Comparison of ENCODE assay signal across 16 mouse cellular contexts in genomic region chr17:79029226-79029625, GRCm38 (mm10).
"Had no signal": no experiment of that assay in that cellular context is flagged by ENCODE, and none has a peak within 500 bp of the region (broad histone marks: within the 10 kb centered on the region; RNA-seq: fewer than 3 reads in every experiment).

No protein-coding gene starts in this region.

- ATAC-seq: lung, postnatal 0 days had no signal

- H3K9ac ChIP-seq: lung, embryonic 15.5 days; midbrain, embryonic 12.5 days; neural tube, embryonic 12.5 days; stomach, embryonic 15.5 days had no signal

- H3K27ac ChIP-seq: lung, embryonic 15.5 days; macrophage; midbrain, embryonic 12.5 days; neural tube, embryonic 12.5 days; stomach, embryonic 15.5 days; stomach, postnatal 0 days had no signal

- H3K4me1 ChIP-seq: lung, embryonic 15.5 days; midbrain, embryonic 12.5 days; neural tube, embryonic 12.5 days; stomach, embryonic 15.5 days had no signal

- DNase-seq: lung, adult 2 months; lung, postnatal 14 days; lung, postnatal 36 days; midbrain, embryonic 14.5 days; right cerebral cortex, postnatal 14 days; thymus, adult 2 months; thymus, postnatal 25 days; thymus, postnatal 4 days had no signal

- H3K36me3 ChIP-seq: lung, embryonic 15.5 days; midbrain, embryonic 12.5 days; neural tube, embryonic 12.5 days; stomach, embryonic 15.5 days had no signal

- H3K9me3 ChIP-seq: lung, embryonic 15.5 days; midbrain, embryonic 12.5 days; neural tube, embryonic 12.5 days; stomach, embryonic 15.5 days had no signal

- H3K4me3 ChIP-seq: lung, embryonic 15.5 days; megakaryocyte, embryonic 14.5 days; midbrain, embryonic 12.5 days; neural tube, embryonic 12.5 days; stomach, embryonic 15.5 days had no signal

- H3K4me2 ChIP-seq: lung, embryonic 15.5 days; midbrain, embryonic 12.5 days; neural tube, embryonic 12.5 days; stomach, embryonic 15.5 days had no signal

- H3K27me3 ChIP-seq: lung, embryonic 15.5 days; megakaryocyte, embryonic 14.5 days; midbrain, embryonic 12.5 days; neural tube, embryonic 12.5 days; stomach, embryonic 15.5 days had no signal
